In the genomic region with DNA sequence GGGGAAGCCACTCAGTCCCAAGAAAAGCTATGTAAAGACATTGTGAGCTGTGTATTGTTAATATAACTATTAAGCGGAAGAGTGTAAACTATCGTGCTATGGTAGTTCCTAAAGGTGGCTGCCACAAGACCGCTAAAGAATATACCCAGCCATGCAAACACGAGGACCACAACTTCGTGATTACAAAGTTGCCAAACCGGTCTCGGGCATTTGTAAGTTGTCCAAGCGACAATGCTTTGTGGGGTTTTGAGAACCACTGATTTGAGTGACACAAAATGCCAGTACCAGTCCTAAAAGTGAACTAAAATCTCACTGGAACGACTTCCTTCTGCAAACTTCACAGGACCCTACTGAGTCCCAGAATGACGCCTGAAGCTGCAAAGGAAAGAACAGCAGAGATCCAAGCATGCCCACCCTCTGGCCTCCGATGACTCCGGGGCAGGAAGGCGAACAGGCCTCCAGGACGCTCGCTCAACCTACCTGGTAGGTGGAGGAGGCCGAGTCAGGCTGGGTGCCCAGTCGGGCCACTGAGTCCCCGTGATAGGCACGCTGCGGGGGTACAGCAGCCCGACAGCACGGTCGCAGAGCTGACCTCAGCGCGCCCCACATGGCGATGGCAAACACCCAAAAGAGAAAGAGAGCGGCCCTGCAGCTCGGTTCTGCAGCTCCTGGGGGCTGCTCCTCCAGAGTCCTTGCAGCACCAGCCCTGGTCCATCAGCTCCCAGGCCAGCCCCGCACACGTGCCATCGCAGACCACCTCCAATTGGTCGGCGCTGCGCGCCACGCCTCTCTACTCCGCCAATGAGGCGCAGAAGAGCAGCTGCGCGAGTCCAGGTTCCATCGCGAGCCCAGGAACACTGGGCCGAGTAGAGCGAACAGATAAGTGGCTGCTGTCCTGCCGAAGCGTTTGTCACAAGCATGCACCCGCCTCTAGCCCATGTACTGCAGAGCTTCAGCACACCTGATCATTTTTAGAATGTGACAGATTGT, we compare ENCODE assay signal across 8 mouse cellular contexts. TPM values are rescaled to one million over a fixed set of nuclear protein-coding genes. Genes with fewer than 3 reads are reported as not detected.
A peak's percentile ranks its signal among the peaks of the same experiment; 100 is the strongest.
DNase-seq lines count a peak whose midpoint lies in the region; ATAC-seq lines count a peak whose summit lies in the region.

A gene (minus strand): TSS at position 734 of the 990 bp plus-strand sequence.

- peak within 1 kb of the TSS; percentile 6 to 67; a peak in 3 of 4 replicates for H3K27ac ChIP-seq in heart, embryonic 14.5 days (replicated peaks in 1 of 2; ENCODE audit: control insufficient read depth in 1 of 2, insufficient read depth in 1 of 2, low read depth in 2 of 2, low read length in 2 of 2)
- peak within 1 kb of the TSS; percentile 66 for H3K27ac ChIP-seq in liver, embryonic 13.5 days
- H3K27ac ChIP-seq in stomach, embryonic 16.5 days (ENCODE audit: low read length) = peak within 1 kb of the TSS; percentile 84

- peak within 1 kb of the TSS; percentile 72 to 83 for H3K4me3 ChIP-seq in heart, embryonic 14.5 days (ENCODE audit: control insufficient read depth in 1 of 2, insufficient read depth in 1 of 2, low read depth in 1 of 2, low read length in 2 of 2)
- peak within 1 kb of the TSS; percentile 73 for H3K4me3 ChIP-seq in liver, embryonic 13.5 days (replicated peaks)
- peak within 1 kb of the TSS; percentile 73 for H3K4me3 ChIP-seq in stomach, embryonic 16.5 days (replicated peaks; ENCODE audit: low read length)

- peak; percentile 69 for DNase-seq in c-Kit-negative CD71-positive TER-119-positive erythroid progenitor cells, embryonic 14.5 days (ENCODE audit: low read depth, low spot score)
- DNase-seq in fibroblast of lung, adult 2 months (ENCODE audit: low read depth) = peak; percentile 95
- DNase-seq in kidney, postnatal 14 days = peak; percentile 93
- DNase-seq in liver, embryonic 13.5 days = peak; percentile 82
- DNase-seq in neural tube, embryonic 10.5 days (ENCODE audit: extremely low spot score, low spot score) = peak; percentile 86

- 5% methylated on average over 41 of the region's 47 CpGs for WGBS in heart, embryonic 14.5 days
- WGBS in liver, embryonic 13.5 days (ENCODE audit: insufficient replicate concordance) = 4% methylated on average over 47 of the region's 47 CpGs
- 2% methylated on average over 47 of the region's 47 CpGs for WGBS in stomach, embryonic 16.5 days

- peak within 1 kb of the TSS; percentile 88 for H3K4me2 ChIP-seq in heart, embryonic 14.5 days (ENCODE audit: low read length)
- H3K4me2 ChIP-seq in liver, embryonic 13.5 days = peak within 1 kb of the TSS; percentile 95
- H3K4me2 ChIP-seq in stomach, embryonic 16.5 days (ENCODE audit: low read depth, low read length) = peak within 1 kb of the TSS; percentile 65

- peak within 1 kb of the TSS; percentile 83 for H3K9ac ChIP-seq in heart, embryonic 14.5 days (ENCODE audit: low read length)
- H3K9ac ChIP-seq in liver, embryonic 13.5 days = peak within 1 kb of the TSS; percentile 74
- H3K9ac ChIP-seq in stomach, embryonic 16.5 days (ENCODE audit: low read length) = peak within 1 kb of the TSS; percentile 83

- H3K9me3 ChIP-seq in heart, embryonic 14.5 days (ENCODE audit: control insufficient read depth, low read length) = no peaks in the 10 kb centered on the region
- H3K9me3 ChIP-seq in liver, embryonic 13.5 days (replicated peaks) = no peaks in the 10 kb centered on the region
- no peaks in the 10 kb centered on the region for H3K9me3 ChIP-seq in stomach, embryonic 16.5 days (replicated peaks; ENCODE audit: control insufficient read depth, low read length)

- H3K4me1 ChIP-seq in heart, embryonic 14.5 days (ENCODE audit: control insufficient read depth in 2 of 2, insufficient read depth in 2 of 2, low read length in 2 of 2) = peaks cover 0 to 9% of the 10 kb centered on the region in 2 experiments; a peak in 2 of 4 replicates
- H3K4me1 ChIP-seq in liver, embryonic 13.5 days (replicated peaks) = peaks cover 32% of the 10 kb centered on the region
- peaks cover 11% of the 10 kb centered on the region for H3K4me1 ChIP-seq in stomach, embryonic 16.5 days (ENCODE audit: control insufficient read depth, insufficient read depth, low read length)

- peaks cover 5% of the 10 kb centered on the region for H3K36me3 ChIP-seq in heart, embryonic 14.5 days (ENCODE audit: control insufficient read depth, insufficient read depth, low read length)
- peaks cover 5% of the 10 kb centered on the region for H3K36me3 ChIP-seq in liver, embryonic 13.5 days
- no peaks in the 10 kb centered on the region for H3K36me3 ChIP-seq in stomach, embryonic 16.5 days (ENCODE audit: control insufficient read depth, insufficient read depth, low read length)

- peak; percentile 99 for ATAC-seq in CD4-positive, CD25-positive, alpha-beta regulatory T cell, adult 4 months
- ATAC-seq in heart, embryonic 14.5 days (ENCODE audit: insufficient number of reproducible peaks, insufficient read depth, low FRiP score, low read depth) = peak; percentile 100
- peak; percentile 99 for ATAC-seq in liver, embryonic 13.5 days (ENCODE audit: low read depth)
- ATAC-seq in stomach, embryonic 16.5 days (ENCODE audit: insufficient read depth, low FRiP score) = peak; percentile 100

- H3K27me3 ChIP-seq in heart, embryonic 14.5 days (ENCODE audit: control insufficient read depth, insufficient read depth, low read length) = no peaks in the 10 kb centered on the region
- no peaks in the 10 kb centered on the region for H3K27me3 ChIP-seq in liver, embryonic 13.5 days
- no peaks in the 10 kb centered on the region for H3K27me3 ChIP-seq in stomach, embryonic 16.5 days (ENCODE audit: control insufficient read depth, insufficient read depth, low read length)

RNA-seq across cellular contexts. Expression of the gene that starts here (rescaled TPM):
- 10 to 100 TPM; 11.5 to 18.2 TPM for polyA plus RNA-seq in CD4-positive, CD25-positive, alpha-beta regulatory T cell, adult 4 months (2017; shearing (Covaris generic))
- polyA plus RNA-seq in heart, embryonic 14.5 days (2014; fragmentation: Nextera tagmentation; extraction: Ambion mirVana) = 27.5 and 29.2 TPM in 2 replicates
- 16.2 and 21.3 TPM in 2 replicates for polyA plus RNA-seq in liver, embryonic 13.5 days (2015; fragmentation: Nextera tagmentation; extraction: Ambion mirVana)
- 49.1 and 50.2 TPM in 2 replicates for polyA plus RNA-seq in stomach, embryonic 16.5 days (2015; fragmentation: Nextera tagmentation; extraction: Ambion mirVana)

Comparison
In these comparisons a context has a peak if more than half of its experiments do, and no peak if none do; other contexts are left out.
1. Peak in every context shown above with its lines: DNase-seq, ATAC-seq, H3K4me3 ChIP-seq and H3K27ac ChIP-seq.